Mouse (Mus musculus) heart, embryonic 13.5 days (tissue): Measurements from ENCODE around the gene Myo5c. TPM values are rescaled to one million over a fixed set of nuclear protein-coding genes. Genes with fewer than 3 reads are reported as not detected.
"Not testable (repeated sequence)": the region's sequence is repeated elsewhere in the genome, so short reads cannot be mapped to it uniquely, and the experiment has no call there.

Experiments
- ATAC-seq: fragments of 200-750 bp; cut with Nextera tagmentation; 2 replicates; pipeline ENCODE4 v1.8.0; 2017; ENCODE audit warnings: moderate TSS enrichment; ENCODE audit not compliant: insufficient number of reproducible peaks, low FRiP score, low TSS enrichment; ENCODE audit errors: extremely low read depth
- H3K27ac ChIP-seq: fragments of 300-500 bp; sonication (generic); replicated peaks from 2 replicates; pipeline ENCODE4 v1.5.1; 2015; ENCODE audit warnings: moderate library complexity, mild to moderate bottlenecking, inconsistent platforms
- H3K27me3 ChIP-seq: fragments of 300-500 bp; sonication (generic); replicated peaks from 2 replicates; pipeline ENCODE4 v1.6.1; 2015; ENCODE audit warnings: mild to moderate bottlenecking, inconsistent platforms
- H3K36me3 ChIP-seq: fragments of 300-500 bp; sonication (generic); 2 replicates; pipeline ENCODE4 v1.6.1; 2015; ENCODE audit warnings: mild to moderate bottlenecking, inconsistent platforms
- H3K4me1 ChIP-seq: fragments of 300-500 bp; sonication (generic); 2 replicates; pipeline ENCODE4 v1.6.1; 2015; ENCODE audit warnings: inconsistent platforms
- H3K4me2 ChIP-seq: fragments of 300-500 bp; sonication (generic); 2 replicates; pipeline ENCODE4 v1.6.1; 2015; ENCODE audit warnings: inconsistent platforms, mild to moderate bottlenecking, moderate library complexity
- H3K4me3 ChIP-seq: fragments of 300-500 bp; sonication (generic); 2 replicates; pipeline ENCODE4 v1.5.1; 2015; ENCODE audit warnings: moderate library complexity, mild to moderate bottlenecking, inconsistent platforms
- H3K9ac ChIP-seq: fragments of 300-500 bp; sonication (generic); 2 replicates; pipeline ENCODE4 v1.6.1; 2015; ENCODE audit warnings: inconsistent platforms, mild to moderate bottlenecking, moderate library complexity
- H3K9me3 ChIP-seq: fragments of 300-500 bp; sonication (generic); 2 replicates; pipeline ENCODE4 v1.6.1; 2016; ENCODE audit warnings: inconsistent platforms
- WGBS: fragments of 180-500 bp; shearing (Covaris S2); methylation state at CpG from one replicate; pipeline ENCODE4 v1.1.7; 2015; ENCODE audit warnings: mixed read lengths; 5-methylcytosine and 5-hydroxymethylcytosine counted together
- polyA plus RNA-seq: library from polyadenylated mRNA; unstranded; fragments of >200 nt; fragmentation: Nextera tagmentation; extraction: Ambion mirVana; gene quantifications from 2 replicates; pipeline ENCODE4 v1.2.1, GENCODE M21; 2015

Gene Myo5c
- polyA plus RNA-seq, 1 experiment from 2014 or later, result 2.1 TPM

GRCm38 (mm10) chr9:75246080-75246930 is 14.5 kb downstream of the Myo5c start:
- Histone ChIP-seq H3K4me1 (peaks cover 6% of the 10 kb centered on the region; the same call in 1 of the 2 replicates), H3K4me2 (no peak overlapping the region), H3K9me3 (no peaks in the 10 kb centered on the region), H3K9ac (no peak overlapping the region), H3K4me3 (no peak overlapping the region), H3K36me3 (no peaks in the 10 kb centered on the region), H3K27ac (no peak overlapping the region), H3K27me3 (no peaks in the 10 kb centered on the region)
- WGBS, result 81% methylated on average over 13 of the region's 13 CpGs
- no peak for ATAC-seq

GRCm38 (mm10) chr9:75247870-75248269 is 16.1 kb downstream of the Myo5c start:
- Histone ChIP-seq H3K36me3 (no peaks in the 10 kb centered on the region), H3K27me3 (no peaks in the 10 kb centered on the region), H3K9ac (no peak overlapping the region), H3K9me3 (no peaks in the 10 kb centered on the region), H3K4me2 (no peak overlapping the region), H3K4me3 (no peak overlapping the region), H3K4me1 (peaks cover 6% of the 10 kb centered on the region; the same call in 1 of the 2 replicates), H3K27ac (no peak overlapping the region)
- ATAC-seq, result no peak
- WGBS, result 83% methylated on average over 6 of the region's 6 CpGs

- Histone ChIP-seq H3K27ac (no peak overlapping the region), H3K9ac (no peak overlapping the region), H3K4me2 (no peak overlapping the region), H3K4me1 (peaks cover 5% of the 10 kb centered on the region; the same call in 1 of the 2 replicates), H3K36me3 (no peaks in the 10 kb centered on the region), H3K4me3 (no peak overlapping the region), H3K9me3 (no peaks in the 10 kb centered on the region), H3K27me3 (no peaks in the 10 kb centered on the region)
- 57% methylated on average over 1 of the region's 1 CpGs for WGBS
- no peak for ATAC-seq
These were observed 16.5 kb downstream of the Myo5c start for GRCm38 (mm10) chr9:75248359-75248758.

GRCm38 (mm10) chr9:75248874-75249273 is 17.1 kb downstream of the Myo5c start:
- H3K9ac ChIP-seq, result no peak overlapping the region
- H3K4me2 ChIP-seq, result no peak overlapping the region
- H3K27ac ChIP-seq, result no peak overlapping the region
- peaks cover 4% of the 10 kb centered on the region for H3K4me1 ChIP-seq
- no peak for ATAC-seq
- no peaks in the 10 kb centered on the region for H3K27me3 ChIP-seq
- no peaks in the 10 kb centered on the region for H3K36me3 ChIP-seq
- no peaks in the 10 kb centered on the region for H3K9me3 ChIP-seq
- no peak overlapping the region for H3K4me3 ChIP-seq

GRCm38 (mm10) chr9:75253158-75253557 is 21.3 kb downstream of the Myo5c start:
- not testable (repeated sequence) for H3K4me3 ChIP-seq, H3K27ac ChIP-seq, H3K9ac ChIP-seq, H3K4me2 ChIP-seq, H3K36me3 ChIP-seq, H3K27me3 ChIP-seq, H3K9me3 ChIP-seq, ATAC-seq
- 63% methylated on average over 6 of the region's 6 CpGs for WGBS
- H3K4me1 ChIP-seq, result peaks cover 11% of the 10 kb centered on the region

- H3K27ac ChIP-seq, result no peak overlapping the region
These were observed 21.9 kb downstream of the Myo5c start for GRCm38 (mm10) chr9:75253766-75254165.

GRCm38 (mm10) chr9:75254196-75254955 is 22.6 kb downstream of the Myo5c start:
- Histone ChIP-seq H3K4me2 (no peak overlapping the region), H3K4me3 (no peak overlapping the region), H3K36me3 (no peaks in the 10 kb centered on the region), H3K4me1 (peaks cover 11% of the 10 kb centered on the region), H3K9ac (no peak overlapping the region), H3K27me3 (no peaks in the 10 kb centered on the region), H3K9me3 (no peaks in the 10 kb centered on the region), H3K27ac (no peak overlapping the region)
- no peak for ATAC-seq
- WGBS, result 51% methylated on average over 13 of the region's 13 CpGs

More at GRCm38 (mm10) chr9:75253766-75254165, 21.9 kb downstream of the Myo5c start:
- Histone ChIP-seq H3K4me3 (no peak overlapping the region), H3K36me3 (no peaks in the 10 kb centered on the region), H3K4me1 (peaks cover 11% of the 10 kb centered on the region), H3K9ac (no peak overlapping the region), H3K4me2 (no peak overlapping the region), H3K27me3 (no peaks in the 10 kb centered on the region), H3K9me3 (no peaks in the 10 kb centered on the region)
- no peak for ATAC-seq
- 19% methylated on average over 3 of the region's 3 CpGs for WGBS

- ATAC-seq, result no peak
- H3K4me2 ChIP-seq, result no peak overlapping the region
- no peaks in the 10 kb centered on the region for H3K27me3 ChIP-seq
- no peaks in the 10 kb centered on the region for H3K36me3 ChIP-seq
- H3K9ac ChIP-seq, result no peak overlapping the region
- WGBS, result 84% methylated on average over 14 of the region's 14 CpGs
- no peak overlapping the region for H3K4me3 ChIP-seq
- H3K27ac ChIP-seq, result no peak overlapping the region
- 0 out of 2 replicates have a peak, but pooled peaks cover 2% of the 10 kb centered on the region for H3K9me3 ChIP-seq
- peaks cover 12% of the 10 kb centered on the region for H3K4me1 ChIP-seq
These were observed 24.2 kb downstream of the Myo5c start for GRCm38 (mm10) chr9:75255820-75256545.

- H3K4me3 ChIP-seq, result no peak overlapping the region
- H3K27ac ChIP-seq, result no peak overlapping the region
- ATAC-seq, result no peak
- WGBS, result 63% methylated on average over 4 of the region's 4 CpGs
- peaks cover 15% of the 10 kb centered on the region for H3K4me1 ChIP-seq
- no peak overlapping the region for H3K9ac ChIP-seq
- H3K4me2 ChIP-seq, result no peak overlapping the region
- H3K9me3 ChIP-seq, result 0 out of 2 replicates have a peak, but pooled peaks cover 2% of the 10 kb centered on the region
- no peaks in the 10 kb centered on the region for H3K27me3 ChIP-seq
- no peaks in the 10 kb centered on the region for H3K36me3 ChIP-seq
These were observed 27.0 kb downstream of the Myo5c start for GRCm38 (mm10) chr9:75258792-75259191.

GRCm38 (mm10) chr9:75259656-75260055 is 27.8 kb downstream of the Myo5c start:
- Histone ChIP-seq H3K27ac (no peak overlapping the region), H3K4me2 (no peak overlapping the region), H3K9ac (no peak overlapping the region), H3K36me3 (no peaks in the 10 kb centered on the region), H3K9me3 (0 out of 2 replicates have a peak, but pooled peaks cover 2% of the 10 kb centered on the region), H3K4me3 (no peak overlapping the region), H3K27me3 (no peaks in the 10 kb centered on the region), H3K4me1 (peaks cover 6% of the 10 kb centered on the region; the same call in 1 of the 2 replicates)
- WGBS, result 82% methylated on average over 4 of the region's 4 CpGs
- ATAC-seq, result no peak

- ATAC-seq, result no peak
- no peak overlapping the region for H3K27ac ChIP-seq
- 34% methylated on average over 8 of the region's 8 CpGs for WGBS
- peaks cover 6% of the 10 kb centered on the region; the same call in 1 of the 2 replicates for H3K4me1 ChIP-seq
- H3K9ac ChIP-seq, result peak overlapping the region; percentile 19; the same call in 1 of the 2 replicates
- H3K9me3 ChIP-seq, result 0 out of 2 replicates have a peak, but pooled peaks cover 2% of the 10 kb centered on the region
- no peaks in the 10 kb centered on the region for H3K36me3 ChIP-seq
- no peaks in the 10 kb centered on the region for H3K27me3 ChIP-seq
- no peak overlapping the region for H3K4me2 ChIP-seq
- no peak overlapping the region for H3K4me3 ChIP-seq
These were observed 29.6 kb downstream of the Myo5c start for GRCm38 (mm10) chr9:75261332-75261872.
